23 mouse cellular contexts compared by ENCODE assay signal in the genomic region with DNA sequence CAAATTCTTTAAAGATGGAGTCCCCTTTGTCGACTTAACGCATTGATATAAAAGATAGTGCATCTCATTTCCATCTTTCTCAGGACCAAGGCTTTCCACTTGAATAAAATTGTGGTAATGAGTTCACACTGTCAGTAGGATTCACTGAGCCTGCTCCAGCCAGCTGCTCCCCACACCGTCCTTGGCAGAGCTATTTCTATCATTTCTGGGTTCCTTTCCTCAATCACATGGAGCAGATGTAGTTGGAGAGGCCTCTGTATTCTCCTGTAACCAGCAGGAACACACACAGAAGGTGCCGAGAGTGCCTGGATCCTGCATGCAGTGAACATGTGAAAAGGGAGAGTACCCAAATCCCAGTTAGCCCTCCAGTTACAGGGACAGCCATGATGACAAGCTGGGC. TPM values are rescaled to one million over a fixed set of nuclear protein-coding genes. Genes with fewer than 3 reads are reported as not detected.
A peak's percentile ranks its signal among the peaks of the same experiment; 100 is the strongest.
DNase-seq lines count a peak whose midpoint lies in the region; ATAC-seq and TF ChIP-seq lines count a peak whose summit lies in the region.
"Had no signal": no experiment of that assay in that cellular context is flagged by ENCODE, and none has a peak within 500 bp of the region (broad histone marks: within the 10 kb centered on the region; RNA-seq: fewer than 3 reads in every experiment).

No protein-coding gene starts in this region.

- TF ChIP-seq POLR2A in brain, embryonic 14.5 days (IDR thresholded peaks at IDR 0.05; ENCODE audit: borderline replicate concordance, extremely low read depth, insufficient read depth, insufficient read length, poor library complexity, severe bottlenecking): no peak

- H3K4me2 ChIP-seq in forebrain, embryonic 13.5 days: no peak overlapping the region
- H3K4me2 ChIP-seq in forebrain, embryonic 16.5 days (ENCODE audit: low read length): no peak overlapping the region
- no peak overlapping the region for H3K4me2 ChIP-seq in hindbrain, embryonic 13.5 days
- no peak overlapping the region for H3K4me2 ChIP-seq in hindbrain, postnatal 0 days (ENCODE audit: low read depth, low read length)
- H3K4me2 ChIP-seq: embryonic facial prominence, embryonic 15.5 days; heart, embryonic 13.5 days; hindbrain, embryonic 12.5 days; intestine, embryonic 15.5 days had no signal

- TF ChIP-seq CTCF in hindbrain, postnatal 0 days (IDR thresholded peaks at IDR 0.05; ENCODE audit: low read depth): no peak
- no peak for TF ChIP-seq CTCF in brain, embryonic 14.5 days (IDR thresholded peaks at IDR 0.05; ENCODE audit: borderline replicate concordance, extremely low read depth, insufficient read depth, insufficient read length)

- no peak overlapping the region for H3K4me3 ChIP-seq in forebrain, embryonic 13.5 days
- H3K4me3 ChIP-seq in forebrain, embryonic 16.5 days (replicated peaks; ENCODE audit: low read length): no peak overlapping the region
- H3K4me3 ChIP-seq in hindbrain, embryonic 13.5 days: no peak overlapping the region
- no peak overlapping the region for H3K4me3 ChIP-seq in hindbrain, postnatal 0 days (ENCODE audit: low read length)
- no peak overlapping the region for H3K4me3 ChIP-seq in embryonic facial prominence, embryonic 10.5 days
- H3K4me3 ChIP-seq: embryonic facial prominence, embryonic 15.5 days; erythroblast, embryonic 14.5 days; gastrocnemius, adult 2 months; heart, embryonic 13.5 days; hindbrain, embryonic 12.5 days; intestine, embryonic 15.5 days had no signal

- H3K36me3 ChIP-seq in forebrain, embryonic 13.5 days (ENCODE audit: poor library complexity, severe bottlenecking): no peaks in the 10 kb centered on the region
- no peaks in the 10 kb centered on the region for H3K36me3 ChIP-seq in forebrain, embryonic 16.5 days (ENCODE audit: control insufficient read depth, insufficient read depth)
- H3K36me3 ChIP-seq in hindbrain, embryonic 13.5 days: no peaks in the 10 kb centered on the region
- no peaks in the 10 kb centered on the region for H3K36me3 ChIP-seq in hindbrain, postnatal 0 days (ENCODE audit: insufficient read depth, low read length)
- no peaks in the 10 kb centered on the region for H3K36me3 ChIP-seq in embryonic facial prominence, embryonic 10.5 days (replicated peaks)
- H3K36me3 ChIP-seq: embryonic facial prominence, embryonic 15.5 days; heart, embryonic 13.5 days; hindbrain, embryonic 12.5 days; intestine, embryonic 15.5 days had no signal

- 0 out of 2 replicates have a peak overlapping the region, but pooled peaks have one; percentile 22 for H3K27ac ChIP-seq in forebrain, embryonic 13.5 days
- H3K27ac ChIP-seq in forebrain, embryonic 16.5 days (ENCODE audit: low read length): no peak overlapping the region
- H3K27ac ChIP-seq in hindbrain, embryonic 13.5 days: 0 out of 2 replicates have a peak overlapping the region, but pooled peaks have one; percentile 4
- H3K27ac ChIP-seq in hindbrain, postnatal 0 days: no peak overlapping the region
- no peak overlapping the region for H3K27ac ChIP-seq in embryonic facial prominence, embryonic 10.5 days (replicated peaks)
- H3K27ac ChIP-seq: embryonic facial prominence, embryonic 15.5 days; gastrocnemius, adult 2 months; heart, embryonic 13.5 days; hindbrain, embryonic 12.5 days; intestine, embryonic 15.5 days had no signal

- ATAC-seq in forebrain, embryonic 13.5 days: 0 out of 2 replicates have a peak, but pooled peaks have one; percentile 36
- no peak for ATAC-seq in forebrain, embryonic 16.5 days
- no peak for ATAC-seq in hindbrain, embryonic 13.5 days (ENCODE audit: low FRiP score)
- ATAC-seq in hindbrain, postnatal 0 days: no peak
- ATAC-seq: intestine, embryonic 15.5 days had no signal

- no peaks in the 10 kb centered on the region for H3K9me3 ChIP-seq in forebrain, embryonic 13.5 days (replicated peaks)
- H3K9me3 ChIP-seq in forebrain, embryonic 16.5 days (ENCODE audit: control insufficient read depth, low read length): no peaks in the 10 kb centered on the region
- H3K9me3 ChIP-seq in hindbrain, embryonic 13.5 days: no peaks in the 10 kb centered on the region
- no peaks in the 10 kb centered on the region for H3K9me3 ChIP-seq in hindbrain, postnatal 0 days (ENCODE audit: low read length)
- H3K9me3 ChIP-seq in embryonic facial prominence, embryonic 10.5 days: no peaks in the 10 kb centered on the region
- H3K9me3 ChIP-seq: embryonic facial prominence, embryonic 15.5 days; heart, embryonic 13.5 days; hindbrain, embryonic 12.5 days; intestine, embryonic 15.5 days had no signal

- DNase-seq in hindbrain, postnatal 0 days (ENCODE audit: low spot score): no peak
- peak; percentile 52 for DNase-seq in brain, embryonic 14.5 days (ENCODE audit: low read depth)
- no peak for DNase-seq in embryonic facial prominence, embryonic 10.5 days (ENCODE audit: low spot score)
- DNase-seq in heart, postnatal 10 days: no peak
- DNase-seq: adrenal gland, postnatal 14 days; cerebellum, adult 2 months; cerebellum, postnatal 10 days; gastrocnemius, adult 2 months; gastrocnemius, postnatal 25 days; heart, postnatal 4 days; kidney, adult 18-20 months had no signal

- no peaks in the 10 kb centered on the region for H3K27me3 ChIP-seq in forebrain, embryonic 13.5 days
- no peaks in the 10 kb centered on the region for H3K27me3 ChIP-seq in forebrain, embryonic 16.5 days (replicated peaks; ENCODE audit: control insufficient read depth, insufficient read depth, low read length)
- no peaks in the 10 kb centered on the region for H3K27me3 ChIP-seq in hindbrain, embryonic 13.5 days
- H3K27me3 ChIP-seq in hindbrain, postnatal 0 days (ENCODE audit: insufficient read depth, low read length): no peaks in the 10 kb centered on the region
- H3K27me3 ChIP-seq in embryonic facial prominence, embryonic 10.5 days (replicated peaks; ENCODE audit: low read depth, poor library complexity, severe bottlenecking): no peaks in the 10 kb centered on the region
- H3K27me3 ChIP-seq: embryonic facial prominence, embryonic 15.5 days; hindbrain, embryonic 12.5 days; intestine, embryonic 15.5 days had no signal

- no peaks in the 10 kb centered on the region for H3K4me1 ChIP-seq in forebrain, embryonic 13.5 days
- H3K4me1 ChIP-seq in forebrain, embryonic 16.5 days (replicated peaks; ENCODE audit: control insufficient read depth, insufficient read depth, low read length): no peaks in the 10 kb centered on the region
- H3K4me1 ChIP-seq in hindbrain, embryonic 13.5 days (replicated peaks): peaks cover 25% of the 10 kb centered on the region
- no peaks in the 10 kb centered on the region for H3K4me1 ChIP-seq in hindbrain, postnatal 0 days (ENCODE audit: insufficient read depth, low read length)
- H3K4me1 ChIP-seq in embryonic facial prominence, embryonic 10.5 days: peaks cover 18% of the 10 kb centered on the region
- H3K4me1 ChIP-seq: intestine, embryonic 15.5 days had no signal

- intact Hi-C loops in heart, postnatal 10 days (cut with DNase I): no loop called here

- WGBS in forebrain, embryonic 13.5 days: 62% methylated on average over 4 of the region's 4 CpGs
- 54% methylated on average over 4 of the region's 4 CpGs for WGBS in forebrain, embryonic 16.5 days
- WGBS in hindbrain, embryonic 13.5 days: 63% methylated on average over 4 of the region's 4 CpGs
- 57% methylated on average over 4 of the region's 4 CpGs for WGBS in hindbrain, postnatal 0 days
- 77% methylated on average over 4 of the region's 4 CpGs for WGBS in embryonic facial prominence, embryonic 10.5 days

- no peak overlapping the region for H3K9ac ChIP-seq in forebrain, embryonic 13.5 days
- no peak overlapping the region for H3K9ac ChIP-seq in forebrain, embryonic 16.5 days (replicated peaks; ENCODE audit: low read depth, low read length)
- H3K9ac ChIP-seq in hindbrain, embryonic 13.5 days: no peak overlapping the region
- H3K9ac ChIP-seq in hindbrain, postnatal 0 days (replicated peaks; ENCODE audit: low read length): no peak overlapping the region
- H3K9ac ChIP-seq: embryonic facial prominence, embryonic 15.5 days; heart, embryonic 13.5 days; hindbrain, embryonic 12.5 days; intestine, embryonic 15.5 days had no signal

RNA-seq across cellular contexts. Expression of gene Col20a1, which starts 4.0 kb away (rescaled TPM):
- 0.21 and 0.28 TPM in 2 replicates for polyA plus RNA-seq in forebrain, embryonic 13.5 days (2015; fragmentation: Nextera tagmentation; extraction: Ambion mirVana)
- polyA plus RNA-seq in forebrain, embryonic 16.5 days (2015; fragmentation: Nextera tagmentation; extraction: Ambion mirVana): 0.13 and 0.15 TPM in 2 replicates
- 0.61 and 0.78 TPM in 2 replicates for polyA plus RNA-seq in hindbrain, embryonic 13.5 days (2015; fragmentation: Nextera tagmentation; extraction: Ambion mirVana)
- total RNA-seq in hindbrain, postnatal 0 days (2014; rRNA removed): 0.47 and 0.68 TPM in 2 replicates
- polyA plus RNA-seq in hindbrain, postnatal 0 days (2015; fragmentation: Nextera tagmentation; extraction: Ambion mirVana): 0.09 and 0.28 TPM in 2 replicates
- polyA plus RNA-seq in brain, embryonic 14.5 days (2012; rRNA removed): 0.98 and 1.2 TPM in 2 replicates
- 0.26 and 0.62 TPM in 2 replicates for polyA plus RNA-seq in embryonic facial prominence, embryonic 10.5 days (2016; fragmentation: Nextera tagmentation; extraction: Ambion mirVana)
- under 1 TPM; 0.62 to 0.92 TPM for total RNA-seq in heart, postnatal 10 days (2021)

RNA-seq across cellular contexts. Expression of gene Arfgap1, which starts 23.3 kb away (rescaled TPM):
- polyA plus RNA-seq in forebrain, embryonic 13.5 days (2015; fragmentation: Nextera tagmentation; extraction: Ambion mirVana): 83.0 and 91.1 TPM in 2 replicates
- 103 and 125 TPM in 2 replicates for polyA plus RNA-seq in forebrain, embryonic 16.5 days (2015; fragmentation: Nextera tagmentation; extraction: Ambion mirVana)
- polyA plus RNA-seq in hindbrain, embryonic 13.5 days (2015; fragmentation: Nextera tagmentation; extraction: Ambion mirVana): 101 and 107 TPM in 2 replicates
- 94.8 and 112 TPM in 2 replicates for total RNA-seq in hindbrain, postnatal 0 days (2014; rRNA removed)
- polyA plus RNA-seq in hindbrain, postnatal 0 days (2015; fragmentation: Nextera tagmentation; extraction: Ambion mirVana): 107 and 110 TPM in 2 replicates
- 104 and 109 TPM in 2 replicates for polyA plus RNA-seq in brain, embryonic 14.5 days (2012; rRNA removed)
- polyA plus RNA-seq in embryonic facial prominence, embryonic 10.5 days (2016; fragmentation: Nextera tagmentation; extraction: Ambion mirVana): 87.3 and 87.7 TPM in 2 replicates
- total RNA-seq in heart, postnatal 10 days (2021): 10 to 100 TPM; 47.2 to 50.5 TPM

RNA-seq across cellular contexts. Expression of gene Nkain4, which starts 35.8 kb away (rescaled TPM):
- 53.3 and 53.8 TPM in 2 replicates for polyA plus RNA-seq in forebrain, embryonic 13.5 days (2015; fragmentation: Nextera tagmentation; extraction: Ambion mirVana)
- polyA plus RNA-seq in forebrain, embryonic 16.5 days (2015; fragmentation: Nextera tagmentation; extraction: Ambion mirVana): 52.3 and 56.7 TPM in 2 replicates
- 90.9 and 106 TPM in 2 replicates for polyA plus RNA-seq in hindbrain, embryonic 13.5 days (2015; fragmentation: Nextera tagmentation; extraction: Ambion mirVana)
- 56.6 and 76.0 TPM in 2 replicates for total RNA-seq in hindbrain, postnatal 0 days (2014; rRNA removed)
- polyA plus RNA-seq in hindbrain, postnatal 0 days (2015; fragmentation: Nextera tagmentation; extraction: Ambion mirVana): 118 and 133 TPM in 2 replicates
- polyA plus RNA-seq in brain, embryonic 14.5 days (2012; rRNA removed): 63.1 and 66.1 TPM in 2 replicates
- polyA plus RNA-seq in embryonic facial prominence, embryonic 10.5 days (2016; fragmentation: Nextera tagmentation; extraction: Ambion mirVana): 22.2 and 26.6 TPM in 2 replicates
- 10 to 100 TPM; 10.4 to 16.0 TPM for total RNA-seq in heart, postnatal 10 days (2021)
- total RNA-seq: granulocyte monocyte progenitor cell, adult 5-6 weeks; MEL had no signal
- polyA plus RNA-seq: C2C12; erythroblast, embryonic 14.5 days had no signal

RNA-seq across cellular contexts. Expression of gene Chrna4, which starts 53.0 kb away (rescaled TPM):
- 13.0 and 13.4 TPM in 2 replicates for polyA plus RNA-seq in forebrain, embryonic 13.5 days (2015; fragmentation: Nextera tagmentation; extraction: Ambion mirVana)
- polyA plus RNA-seq in forebrain, embryonic 16.5 days (2015; fragmentation: Nextera tagmentation; extraction: Ambion mirVana): 6.9 and 9.9 TPM in 2 replicates
- 33.6 and 37.0 TPM in 2 replicates for polyA plus RNA-seq in hindbrain, embryonic 13.5 days (2015; fragmentation: Nextera tagmentation; extraction: Ambion mirVana)
- 50.5 and 52.7 TPM in 2 replicates for total RNA-seq in hindbrain, postnatal 0 days (2014; rRNA removed)
- 35.2 and 41.4 TPM in 2 replicates for polyA plus RNA-seq in hindbrain, postnatal 0 days (2015; fragmentation: Nextera tagmentation; extraction: Ambion mirVana)
- polyA plus RNA-seq in brain, embryonic 14.5 days (2012; rRNA removed): 14.8 and 42.9 TPM in 2 replicates
- polyA plus RNA-seq in embryonic facial prominence, embryonic 10.5 days (2016; fragmentation: Nextera tagmentation; extraction: Ambion mirVana): 5.5 and 6.7 TPM in 2 replicates
- total RNA-seq in heart, postnatal 10 days (2021): under 1 TPM; 0.12 to 0.34 TPM
- total RNA-seq: gastrocnemius, adult 2 months; granulocyte monocyte progenitor cell, adult 5-6 weeks; heart, adult 8-10 months had no signal
- polyA plus RNA-seq: C2C12; erythroblast, embryonic 14.5 days had no signal

Comparison
In these comparisons a context has a peak if more than half of its experiments do, and no peak if none do; other contexts are left out.
1. H3K27ac ChIP-seq: peak in forebrain, embryonic 13.5 days (single experiment) and hindbrain, embryonic 13.5 days (single experiment); none in forebrain, embryonic 16.5 days (single experiment), hindbrain, postnatal 0 days (single experiment) and embryonic facial prominence, embryonic 10.5 days (single experiment).